Mouse (Mus musculus) olfactory bulb, adult 2 months (tissue): ENCODE data around the gene Preb. TPM values are rescaled to one million over a fixed set of nuclear protein-coding genes. Genes with fewer than 3 reads are reported as not detected.

ENCODE experiments used
- H3K27ac ChIP-seq: fragments of 200-500 bp; 2 replicates; pipeline ENCODE4 v1.5.1; 2012; ENCODE audit warnings: low read depth, low read length; ENCODE audit not compliant: insufficient read depth
- H3K4me1 ChIP-seq: fragments of 200-500 bp; 2 replicates; pipeline ENCODE4 v1.6.1; 2012; ENCODE audit warnings: low read length; ENCODE audit not compliant: control insufficient read depth, insufficient read depth
- H3K4me3 ChIP-seq: fragments of 200-500 bp; 2 replicates; pipeline ENCODE4 v1.5.1; 2012; ENCODE audit warnings: mild to moderate bottlenecking, low read depth, low read length, moderate library complexity; ENCODE audit not compliant: insufficient read depth
- CTCF ChIP-seq: fragments of 200-500 bp; IDR thresholded peaks from 2 replicates; pipeline ENCODE4 v1.5.1; 2012; ENCODE audit warnings: low read depth, mild to moderate bottlenecking, low read length, moderate library complexity; ENCODE audit not compliant: insufficient read depth
- POLR2A ChIP-seq: fragments of 200-500 bp; IDR thresholded peaks from 2 replicates; pipeline ENCODE4 v1.6.1; 2012; ENCODE audit warnings: mild to moderate bottlenecking, low read depth, low read length, moderate library complexity; ENCODE audit not compliant: insufficient read depth
- WGBS: fragments of 180-500 bp; shearing (Covaris S2); methylation state at CpG from one replicate; pipeline ENCODE4 v1.1.7; 2018; 5-methylcytosine and 5-hydroxymethylcytosine counted together
- polyA plus RNA-seq: library from polyadenylated mRNA; stranded (reverse); fragments of >200 nt; gene quantifications from 2 replicates; pipeline ENCODE4 v1.2.4, GENCODE M21; 2012; ENCODE audit warnings: low replicate concordance; ENCODE audit not compliant: missing spikeins, insufficient read depth, insufficient read length

Gene Preb
- not detected in 2 replicates for polyA plus RNA-seq

DNA sequence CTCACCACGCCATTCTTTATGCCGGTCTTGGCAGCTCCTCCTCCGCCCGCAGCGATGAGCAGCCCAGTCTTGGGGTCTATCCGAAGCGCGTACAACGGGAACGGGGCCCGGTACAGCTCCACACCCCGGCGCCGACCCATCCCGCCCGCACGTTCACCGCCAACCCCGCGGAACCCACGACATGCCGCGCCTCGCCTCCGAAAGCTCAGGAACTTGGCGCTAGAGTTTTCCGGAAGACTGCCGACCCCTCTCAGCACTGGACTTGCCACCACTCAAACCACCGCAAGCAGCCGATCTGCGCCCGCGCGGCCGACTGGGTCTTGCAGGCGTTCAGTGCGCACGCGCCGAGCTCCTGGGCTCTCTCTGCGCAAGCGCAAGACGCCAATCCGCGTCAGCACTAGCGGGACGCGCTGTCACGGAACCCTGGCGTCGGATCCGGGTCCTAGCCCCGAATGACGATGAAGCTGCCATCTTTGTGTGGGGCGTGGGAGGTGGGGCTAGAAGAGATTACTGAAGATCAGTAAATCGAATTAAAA lies at the start of gene Preb:
Preb (minus strand) TSS at position 396 of the 536 bp plus-strand sequence.
- Histone ChIP-seq H3K4me1 (peaks cover 21% of the 10 kb centered on the region), H3K27ac (peak within 1 kb of the TSS; percentile 29; the same call in 1 of the 2 replicates), H3K4me3 (peak within 1 kb of the TSS; percentile 75)
- 0% methylated on average over 56 of the region's 56 CpGs for WGBS
- TF ChIP-seq CTCF (no peak), POLR2A (peak; percentile 90)

DNA sequence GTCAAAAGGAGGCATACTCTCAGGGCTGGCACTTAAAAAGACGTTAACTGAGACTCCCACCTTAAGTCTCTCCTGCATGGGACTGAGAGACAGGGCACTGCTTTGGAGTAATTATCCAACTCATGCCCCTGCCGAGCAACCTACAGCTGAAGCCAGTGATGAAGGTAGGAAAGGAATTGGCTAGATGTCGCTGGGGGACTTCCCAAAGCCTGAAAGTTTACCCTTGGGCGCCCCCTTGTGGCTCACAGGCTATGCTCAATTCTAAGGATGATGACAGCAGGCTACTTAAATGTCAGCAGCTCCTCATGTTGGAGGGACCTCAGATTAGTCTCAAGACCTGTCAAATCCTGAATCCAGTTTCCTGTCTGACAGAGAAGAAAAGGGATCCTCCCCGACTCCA lies 44.0 kb upstream of the Preb start:
- H3K27ac ChIP-seq, result no peak overlapping the region
- H3K4me1 ChIP-seq, result no peaks in the 10 kb centered on the region
- WGBS, result 3% methylated on average over 5 of the region's 5 CpGs
- no peak overlapping the region for H3K4me3 ChIP-seq
- TF ChIP-seq CTCF (peak; percentile 56), POLR2A (no peak)

- WGBS, result 84% methylated on average over 4 of the region's 4 CpGs
- H3K27ac ChIP-seq, result no peak overlapping the region
- H3K4me1 ChIP-seq, result no peaks in the 10 kb centered on the region
- TF ChIP-seq POLR2A, result no peak
- no peak for TF ChIP-seq CTCF
- H3K4me3 ChIP-seq, result no peak overlapping the region
Observed at GRCm38 (mm10) chr5:31001560-31001959, 41.4 kb upstream of the Preb start.

DNA sequence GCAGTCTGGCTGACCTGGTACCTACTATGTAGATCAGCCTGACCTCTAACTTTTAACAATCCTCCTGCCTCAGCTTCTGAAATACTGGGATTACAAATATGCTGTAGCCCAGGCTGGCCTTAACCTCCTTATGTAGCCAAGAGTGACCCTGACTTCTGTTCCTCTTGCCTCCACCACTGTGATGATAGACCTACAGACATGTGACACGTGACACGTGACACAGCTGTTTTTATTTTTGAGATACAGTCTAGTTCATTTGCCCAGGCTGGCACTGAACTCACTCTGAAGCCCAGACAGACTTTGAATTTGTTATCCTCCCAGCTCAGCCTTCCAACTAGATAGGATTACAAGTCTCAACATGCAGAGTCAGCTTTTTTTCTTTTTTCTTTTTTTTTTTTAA lies 40.8 kb upstream of the Preb start:
- H3K4me3 ChIP-seq, result no peak overlapping the region
- TF ChIP-seq CTCF, result no peak
- TF ChIP-seq POLR2A, result no peak
- H3K4me1 ChIP-seq, result no peaks in the 10 kb centered on the region
- 89% methylated on average over 2 of the region's 2 CpGs for WGBS
- H3K27ac ChIP-seq, result no peak overlapping the region

DNA sequence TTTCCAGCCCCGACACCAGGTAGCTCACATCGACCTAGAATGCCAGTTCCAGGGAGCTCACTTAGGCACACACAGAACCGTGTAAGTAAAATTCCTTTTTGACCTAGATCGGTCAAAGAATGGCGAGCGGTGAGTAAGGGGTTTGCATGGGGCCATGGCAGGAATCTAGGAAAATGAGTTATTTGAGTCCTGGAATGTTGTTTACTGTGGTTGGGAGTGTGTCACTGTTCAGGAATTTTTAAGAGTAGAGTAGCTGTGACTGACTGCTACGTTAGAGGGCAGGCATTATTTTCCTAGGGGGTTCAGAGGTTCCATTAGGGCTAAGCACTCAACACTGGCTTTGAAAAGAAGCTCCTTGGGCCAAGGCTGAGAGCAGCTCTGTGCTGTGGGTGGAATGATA lies 40.0 kb upstream of the Preb start:
- TF ChIP-seq CTCF (no peak), POLR2A (no peak)
- Histone ChIP-seq H3K4me1 (no peaks in the 10 kb centered on the region), H3K27ac (no peak overlapping the region), H3K4me3 (no peak overlapping the region)
- 76% methylated on average over 7 of the region's 7 CpGs for WGBS

- no peak for TF ChIP-seq POLR2A
- TF ChIP-seq CTCF, result no peak
- WGBS, result 80% methylated on average over 5 of the region's 5 CpGs
- Histone ChIP-seq H3K4me1 (no peaks in the 10 kb centered on the region), H3K4me3 (no peak overlapping the region), H3K27ac (no peak overlapping the region)
Observed at GRCm38 (mm10) chr5:30999324-30999723, 39.2 kb upstream of the Preb start.

GRCm38 (mm10) chr5:30998306-30998705 lies 38.1 kb upstream of the Preb start:
- WGBS, result 30% methylated on average over 5 of the region's 5 CpGs

DNA sequence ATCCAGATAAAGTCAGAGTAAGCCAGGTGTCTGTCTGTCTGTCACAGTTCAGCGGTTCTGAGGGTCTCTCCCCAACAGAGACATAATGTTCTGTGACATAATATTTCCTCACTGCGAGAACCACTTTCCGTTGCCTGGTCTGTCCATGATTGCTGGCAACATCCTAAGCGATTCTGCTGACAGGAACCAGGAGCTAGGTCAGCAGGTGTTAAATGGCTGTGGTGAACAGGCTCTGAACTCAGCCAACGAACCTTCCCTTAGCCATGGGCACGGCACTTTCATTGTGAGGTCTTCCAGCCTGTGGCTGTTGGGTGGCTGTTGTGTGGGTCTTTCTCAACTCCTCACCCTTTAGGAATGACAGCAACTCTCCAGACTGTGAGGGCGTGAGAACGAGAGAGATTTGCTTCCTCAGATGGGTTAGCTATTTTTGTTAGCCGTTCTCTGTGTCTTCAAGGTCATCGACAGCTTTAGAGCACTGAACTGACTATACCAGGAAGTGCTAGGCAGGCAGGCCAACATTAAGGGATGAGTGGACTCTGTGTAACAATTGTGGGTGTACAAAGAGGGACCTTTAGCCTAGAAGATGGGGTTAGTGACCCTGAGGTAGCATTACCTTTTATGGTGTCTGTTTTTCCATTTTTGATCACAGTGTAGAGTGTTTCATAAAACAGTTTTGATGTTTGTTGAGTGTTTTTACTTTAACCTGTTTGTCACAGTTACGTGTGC lies 34.9 kb upstream of the Preb start:
- WGBS, result 73% methylated on average over 11 of the region's 11 CpGs
- H3K27ac ChIP-seq, result no peak overlapping the region
- peaks cover 6% of the 10 kb centered on the region for H3K4me1 ChIP-seq
- no peak overlapping the region for H3K4me3 ChIP-seq
- TF ChIP-seq CTCF (no peak), POLR2A (no peak)

More at GRCm38 (mm10) chr5:30998306-30998705, 38.1 kb upstream of the Preb start:
- H3K4me3 ChIP-seq, result no peak overlapping the region
- TF ChIP-seq CTCF, result no peak
- TF ChIP-seq POLR2A, result no peak
- H3K4me1 ChIP-seq, result peaks cover 3% of the 10 kb centered on the region
- H3K27ac ChIP-seq, result no peak overlapping the region

DNA sequence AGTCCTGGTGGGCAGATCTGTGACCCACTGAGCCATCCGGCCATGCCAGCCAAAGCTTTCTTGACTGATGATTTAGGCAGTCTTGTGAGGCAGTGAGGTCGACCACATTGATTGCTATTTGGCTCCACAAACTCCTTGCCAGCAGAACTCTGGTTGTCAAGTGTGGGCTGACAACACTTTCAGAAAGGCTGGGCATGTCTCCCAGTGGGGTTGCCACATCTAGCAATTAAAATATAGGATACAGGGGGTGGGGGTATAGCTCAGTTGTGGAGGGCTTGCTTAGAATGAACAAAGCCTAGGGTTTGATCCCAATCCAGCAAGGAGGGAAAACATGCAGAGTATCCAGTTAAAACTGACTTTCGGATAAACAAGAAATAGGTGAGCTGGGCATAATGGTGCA lies 33.9 kb upstream of the Preb start:
- Histone ChIP-seq H3K4me1 (peaks cover 6% of the 10 kb centered on the region), H3K27ac (no peak overlapping the region), H3K4me3 (no peak overlapping the region)
- no peak for TF ChIP-seq POLR2A
- no peak for TF ChIP-seq CTCF
- 54% methylated on average over 3 of the region's 3 CpGs for WGBS
